Mouse (Mus musculus) right cerebral cortex, adult 2 months (tissue): ENCODE measurements around the gene Ctsf.
"Not testable (repeated sequence)": the region's sequence is repeated elsewhere in the genome, so short reads cannot be mapped to it uniquely, and the experiment has no call there.

Experiments used
- DNase-seq, 2 experiments: peaks; one replicate each; pipeline ENCODE4 v3.0.0; 2021 to 2022; ENCODE audit warnings: low spot score in 2 of 2

The Ctsf gene

GRCm38 (mm10) chr19:4854552-4855469, at the start of gene Ctsf:
Gene Ctsf, plus strand, starts transcription at chr19:4855130.
- peak; percentile 90 to 93 for DNase-seq

- DNase-seq, result no peak
Observed at GRCm38 (mm10) chr19:4810309-4810708, 44.6 kb upstream of the Ctsf start.

GRCm38 (mm10) chr19:4810746-4811062, 44.2 kb upstream of the Ctsf start:
- no peak for DNase-seq

GRCm38 (mm10) chr19:4811063-4811908, 43.6 kb upstream of the Ctsf start, which contains the start of the genes Gm21992 and Rbm14:
Gene Gm21992, minus strand, starts transcription at chr19:4811612.
Gene Rbm14, minus strand, starts transcription at chr19:4811634.
- DNase-seq, result peak; percentile 98 to 99

GRCm38 (mm10) chr19:4811909-4812242, 43.1 kb upstream of the Ctsf start:
- no peak for DNase-seq

GRCm38 (mm10) chr19:4812334-4812949, 42.5 kb upstream of the Ctsf start:
- DNase-seq, result not testable (repeated sequence)

GRCm38 (mm10) chr19:4813015-4813414, 41.9 kb upstream of the Ctsf start:
- DNase-seq, result no peak

- no peak for DNase-seq
Observed at GRCm38 (mm10) chr19:4817182-4817835, 37.6 kb upstream of the Ctsf start.

GRCm38 (mm10) chr19:4820678-4821303, 34.1 kb upstream of the Ctsf start:
- peak; percentile 33 to 59 for DNase-seq

- DNase-seq, result no peak
Observed at GRCm38 (mm10) chr19:4828444-4829114, 26.4 kb upstream of the Ctsf start.

GRCm38 (mm10) chr19:4829156-4829555, 25.8 kb upstream of the Ctsf start:
- peak; percentile 26 to 37 for DNase-seq

GRCm38 (mm10) chr19:4833977-4834376, 21.0 kb upstream of the Ctsf start:
- no peak for DNase-seq

GRCm38 (mm10) chr19:4836096-4836495, 18.8 kb upstream of the Ctsf start:
- DNase-seq, result no peak

GRCm38 (mm10) chr19:4837049-4837448, 17.9 kb upstream of the Ctsf start:
- no peak for DNase-seq

GRCm38 (mm10) chr19:4838526-4839140, 16.3 kb upstream of the Ctsf start:
- no peak for DNase-seq

GRCm38 (mm10) chr19:4839149-4839548, 15.8 kb upstream of the Ctsf start, which contains the start of the genes Ccs and Ccdc87:
Gene Ccs, minus strand, starts transcription at chr19:4839332.
Gene Ccdc87, plus strand, starts transcription at chr19:4839366.
- DNase-seq, result peak; percentile 97 to 99

- no peak for DNase-seq
Observed at GRCm38 (mm10) chr19:4840848-4841247, 14.1 kb upstream of the Ctsf start.

- no peak for DNase-seq
Observed at GRCm38 (mm10) chr19:4842611-4843010, 12.3 kb upstream of the Ctsf start.

- no peak for DNase-seq
Observed at GRCm38 (mm10) chr19:4845846-4846245, 9.1 kb upstream of the Ctsf start.

- peak in 1 of 2 experiments; percentile 27 for DNase-seq
Observed at GRCm38 (mm10) chr19:4847490-4847889, 7.4 kb upstream of the Ctsf start.
